Mouse (Mus musculus): ENCODE measurements around the gene Mau2. TPM values are rescaled to one million over a fixed set of nuclear protein-coding genes. Genes with fewer than 3 reads are reported as not detected.
"Not testable (repeated sequence)": the region's sequence is repeated elsewhere in the genome, so short reads cannot be mapped to it uniquely, and the experiment has no call there.

Gene Mau2
- polyA plus RNA-seq, 1 experiment from 2014 or later: 45.8 TPM

DNA sequence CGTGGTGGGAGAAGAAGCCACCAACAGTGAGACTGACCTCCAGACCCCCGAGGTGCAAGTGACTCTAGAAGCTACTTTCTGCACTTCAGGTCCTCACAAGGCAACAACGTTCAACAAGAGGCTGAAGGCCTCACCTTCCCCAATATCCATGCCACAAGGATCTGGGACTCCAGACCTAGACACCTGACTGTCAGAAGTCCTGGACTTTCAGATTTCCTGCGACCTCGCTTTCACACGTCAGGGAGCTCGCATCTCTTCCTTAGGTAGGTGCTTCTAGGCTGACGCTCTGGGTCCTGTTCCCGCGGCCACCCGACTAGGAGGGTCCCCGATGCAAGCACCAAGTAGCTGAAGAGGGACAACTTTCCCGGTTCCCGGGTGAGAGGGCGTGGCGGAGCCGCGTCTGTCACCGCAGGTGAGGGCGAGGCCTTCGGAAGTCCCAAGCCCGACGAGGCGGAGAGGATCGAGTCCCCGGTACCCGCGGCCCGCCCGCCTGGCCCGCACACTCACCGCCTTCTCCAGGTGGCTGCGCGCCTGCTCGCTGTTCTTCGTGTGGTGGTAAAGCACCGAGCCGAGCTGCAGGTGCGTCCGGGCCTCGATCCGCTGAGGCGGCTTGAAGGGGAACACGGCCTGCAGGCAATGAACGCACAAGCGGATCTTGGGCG lies 518 bp downstream of the Mau2 start:
- Histone ChIP-seq H3K9me3 (ENCODE audit: control insufficient read depth, low read length) (no peaks in the 10 kb centered on the region), H3K27me3 (replicated peaks; ENCODE audit: control insufficient read depth, insufficient read depth, low read length) (no peaks in the 10 kb centered on the region), H3K36me3 (ENCODE audit: control insufficient read depth, insufficient read depth, low read length) (no peaks in the 10 kb centered on the region), H3K4me3 (ENCODE audit: low read depth, low read length) (peak overlapping the region; percentile 100), H3K4me1 (ENCODE audit: control insufficient read depth, insufficient read depth, low read length) (peaks cover 19% of the 10 kb centered on the region), H3K9ac (ENCODE audit: low read depth, low read length) (peak overlapping the region; percentile 98), H3K27ac (replicated peaks; ENCODE audit: low read depth, low read length) (peak overlapping the region; percentile 88), H3K4me2 (ENCODE audit: low read depth, low read length) (peak overlapping the region; percentile 70)
- no peak for DNase-seq (ENCODE audit: low spot score)
- WGBS: 2% methylated on average over 41 of the region's 47 CpGs
- peak; percentile 44; the same call in 1 of the 2 replicates for ATAC-seq (ENCODE audit: low read depth)

DNA sequence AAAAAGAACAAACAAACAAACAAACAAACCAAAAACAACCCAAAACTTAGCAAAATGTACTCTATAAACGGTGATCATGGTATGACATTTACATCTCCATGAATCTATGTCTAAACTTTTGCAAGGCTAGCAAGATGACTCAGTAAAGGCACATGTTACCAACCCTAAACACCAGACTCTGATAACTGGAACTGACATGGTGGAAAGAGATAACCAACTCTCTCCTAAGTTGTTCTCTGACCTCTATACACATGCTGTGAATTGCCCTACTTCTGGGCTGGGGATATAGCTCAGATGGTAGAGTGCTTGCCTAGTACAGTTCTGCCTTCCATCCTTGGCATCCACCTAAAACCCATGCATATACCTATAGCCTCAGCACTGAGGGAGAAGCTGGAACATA lies 4.5 kb downstream of the Mau2 start:
- no peak for ATAC-seq (ENCODE audit: low read depth)
- no peak overlapping the region for H3K9ac ChIP-seq (ENCODE audit: low read depth, low read length)
- no peaks in the 10 kb centered on the region for H3K9me3 ChIP-seq (ENCODE audit: control insufficient read depth, low read length)
- H3K36me3 ChIP-seq (ENCODE audit: control insufficient read depth, insufficient read depth, low read length): peaks cover 12% of the 10 kb centered on the region; the same call in 1 of the 2 replicates
- no peak overlapping the region for H3K4me2 ChIP-seq (ENCODE audit: low read depth, low read length)
- no peaks in the 10 kb centered on the region for H3K27me3 ChIP-seq (replicated peaks; ENCODE audit: control insufficient read depth, insufficient read depth, low read length)
- H3K4me3 ChIP-seq (ENCODE audit: low read depth, low read length): no peak overlapping the region
- WGBS: 78% methylated on average over 1 of the region's 1 CpGs
- H3K27ac ChIP-seq (replicated peaks; ENCODE audit: low read depth, low read length): no peak overlapping the region
- DNase-seq (ENCODE audit: low spot score): no peak
- H3K4me1 ChIP-seq (ENCODE audit: control insufficient read depth, insufficient read depth, low read length): peaks cover 13% of the 10 kb centered on the region

DNA sequence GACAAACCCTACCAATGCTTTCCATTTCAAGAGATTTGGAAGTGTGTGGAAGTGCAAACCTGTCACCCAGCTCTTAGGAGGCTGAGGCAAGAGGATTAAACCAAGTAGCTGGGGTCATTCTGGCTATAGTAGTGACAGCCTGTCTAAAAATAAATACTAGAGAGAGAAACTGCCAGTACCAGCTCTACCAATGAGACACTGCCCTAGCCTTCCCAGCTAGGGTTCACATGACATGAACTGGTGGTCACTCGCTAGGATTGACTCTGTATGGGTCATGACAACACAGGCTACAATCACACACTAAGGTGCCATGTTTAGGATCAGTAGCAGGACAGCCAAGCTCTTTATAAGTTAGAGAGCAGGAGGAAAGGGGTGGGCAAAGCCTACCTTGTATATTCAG lies 12.3 kb downstream of the Mau2 start:
- Histone ChIP-seq H3K9me3 (ENCODE audit: control insufficient read depth, low read length) (no peaks in the 10 kb centered on the region), H3K4me2 (ENCODE audit: low read depth, low read length) (no peak overlapping the region), H3K9ac (ENCODE audit: low read depth, low read length) (no peak overlapping the region), H3K27ac (replicated peaks; ENCODE audit: low read depth, low read length) (no peak overlapping the region), H3K4me1 (ENCODE audit: control insufficient read depth, insufficient read depth, low read length) (no peaks in the 10 kb centered on the region), H3K27me3 (replicated peaks; ENCODE audit: control insufficient read depth, insufficient read depth, low read length) (no peaks in the 10 kb centered on the region), H3K36me3 (ENCODE audit: control insufficient read depth, insufficient read depth, low read length) (peaks cover 77% of the 10 kb centered on the region), H3K4me3 (ENCODE audit: low read depth, low read length) (no peak overlapping the region)
- WGBS: 88% methylated on average over 1 of the region's 1 CpGs
- DNase-seq (ENCODE audit: low spot score): no peak
- no peak for ATAC-seq (ENCODE audit: low read depth)

DNA sequence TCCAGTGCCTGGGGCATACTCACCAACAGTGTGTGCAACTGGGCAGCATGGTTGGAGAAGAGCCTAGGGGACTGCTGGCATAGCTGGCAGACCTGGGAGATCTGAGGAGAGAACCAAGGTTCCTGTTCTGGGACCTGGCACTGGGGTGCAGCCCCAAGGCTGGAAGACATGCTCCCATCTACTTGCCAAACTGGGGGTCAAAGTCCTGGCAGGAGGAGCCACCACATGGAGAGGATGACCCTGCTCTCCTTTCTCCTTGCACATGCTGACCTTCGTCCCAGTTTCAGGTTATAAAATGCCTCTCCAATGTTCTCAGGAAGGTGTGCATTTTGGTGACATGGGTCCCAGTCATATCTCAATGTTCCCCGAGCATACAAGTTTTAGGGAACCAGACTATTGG lies 16.4 kb downstream of the Mau2 start:
- Histone ChIP-seq H3K4me1 (ENCODE audit: control insufficient read depth, insufficient read depth, low read length) (no peaks in the 10 kb centered on the region), H3K4me2 (ENCODE audit: low read depth, low read length) (no peak overlapping the region), H3K4me3 (ENCODE audit: low read depth, low read length) (no peak overlapping the region), H3K27me3 (replicated peaks; ENCODE audit: control insufficient read depth, insufficient read depth, low read length) (no peaks in the 10 kb centered on the region), H3K9ac (ENCODE audit: low read depth, low read length) (no peak overlapping the region), H3K27ac (replicated peaks; ENCODE audit: low read depth, low read length) (no peak overlapping the region), H3K36me3 (ENCODE audit: control insufficient read depth, insufficient read depth, low read length) (peaks cover 100% of the 10 kb centered on the region), H3K9me3 (ENCODE audit: control insufficient read depth, low read length) (no peaks in the 10 kb centered on the region)
- no peak for ATAC-seq (ENCODE audit: low read depth)
- no peak for DNase-seq (ENCODE audit: low spot score)
- WGBS: 92% methylated on average over 2 of the region's 2 CpGs

DNA sequence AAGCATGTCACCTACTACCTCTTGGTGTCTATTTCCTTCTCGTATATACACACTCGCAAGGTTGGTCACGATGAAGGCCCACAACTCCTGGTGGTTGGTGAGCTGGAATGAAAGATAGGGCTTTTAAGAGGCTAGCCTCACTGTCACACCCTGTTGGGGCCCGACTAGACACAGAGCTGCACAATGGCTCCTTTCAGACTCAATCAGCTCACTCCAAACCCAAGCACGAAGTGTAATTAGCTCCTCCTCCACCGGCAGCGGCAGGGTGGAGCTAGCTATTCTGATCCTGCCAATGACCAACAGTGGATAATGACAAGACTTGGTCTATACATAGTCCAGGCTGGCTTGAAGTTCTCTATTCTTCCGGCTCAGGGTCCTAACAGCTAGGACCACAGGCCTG lies 18.9 kb downstream of the Mau2 start:
- no peak overlapping the region for H3K27ac ChIP-seq (replicated peaks; ENCODE audit: low read depth, low read length)
- H3K4me1 ChIP-seq (ENCODE audit: control insufficient read depth, insufficient read depth, low read length): no peaks in the 10 kb centered on the region
- H3K4me2 ChIP-seq (ENCODE audit: low read depth, low read length): no peak overlapping the region
- peaks cover 100% of the 10 kb centered on the region for H3K36me3 ChIP-seq (ENCODE audit: control insufficient read depth, insufficient read depth, low read length)
- H3K27me3 ChIP-seq (replicated peaks; ENCODE audit: control insufficient read depth, insufficient read depth, low read length): no peaks in the 10 kb centered on the region
- no peak overlapping the region for H3K4me3 ChIP-seq (ENCODE audit: low read depth, low read length)
- H3K9me3 ChIP-seq (ENCODE audit: control insufficient read depth, low read length): no peaks in the 10 kb centered on the region
- DNase-seq (ENCODE audit: low spot score) (no peak), ATAC-seq (ENCODE audit: low read depth) (no peak)
- WGBS: 66% methylated on average over 8 of the region's 8 CpGs
- H3K9ac ChIP-seq (ENCODE audit: low read depth, low read length): no peak overlapping the region

DNA sequence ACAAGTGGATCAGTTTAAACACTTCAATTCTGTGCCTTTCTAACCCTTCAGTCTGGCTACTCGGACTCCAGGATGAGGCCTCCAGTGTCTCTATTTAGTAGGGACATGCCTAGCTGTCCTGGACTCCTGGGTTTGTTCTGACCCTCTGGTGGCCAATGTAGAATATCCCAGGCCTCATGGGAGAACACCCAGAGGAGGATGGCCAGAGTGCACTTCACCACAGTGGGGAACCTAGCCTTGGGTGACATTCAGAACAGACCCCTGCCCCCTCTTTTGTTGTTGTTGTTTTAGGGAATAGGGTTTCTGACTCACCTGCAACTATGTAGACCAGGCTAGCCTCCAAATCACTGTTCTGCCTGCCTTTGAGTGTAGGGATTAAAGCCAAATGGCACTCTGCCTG lies 27.5 kb downstream of the Mau2 start:
- no peaks in the 10 kb centered on the region for H3K9me3 ChIP-seq (ENCODE audit: control insufficient read depth, low read length)
- H3K27me3 ChIP-seq (replicated peaks; ENCODE audit: control insufficient read depth, insufficient read depth, low read length): no peaks in the 10 kb centered on the region
- 67% methylated on average over 1 of the region's 1 CpGs for WGBS
- H3K27ac ChIP-seq (replicated peaks; ENCODE audit: low read depth, low read length): no peak overlapping the region
- no peak overlapping the region for H3K4me2 ChIP-seq (ENCODE audit: low read depth, low read length)
- DNase-seq (ENCODE audit: low spot score): no peak
- ATAC-seq (ENCODE audit: low read depth): peak; percentile 19; the same call in 1 of the 2 replicates
- H3K4me3 ChIP-seq (ENCODE audit: low read depth, low read length): no peak overlapping the region
- H3K9ac ChIP-seq (ENCODE audit: low read depth, low read length): no peak overlapping the region
- H3K4me1 ChIP-seq (ENCODE audit: control insufficient read depth, insufficient read depth, low read length): no peaks in the 10 kb centered on the region
- H3K36me3 ChIP-seq (ENCODE audit: control insufficient read depth, insufficient read depth, low read length): peaks cover 42% of the 10 kb centered on the region

DNA sequence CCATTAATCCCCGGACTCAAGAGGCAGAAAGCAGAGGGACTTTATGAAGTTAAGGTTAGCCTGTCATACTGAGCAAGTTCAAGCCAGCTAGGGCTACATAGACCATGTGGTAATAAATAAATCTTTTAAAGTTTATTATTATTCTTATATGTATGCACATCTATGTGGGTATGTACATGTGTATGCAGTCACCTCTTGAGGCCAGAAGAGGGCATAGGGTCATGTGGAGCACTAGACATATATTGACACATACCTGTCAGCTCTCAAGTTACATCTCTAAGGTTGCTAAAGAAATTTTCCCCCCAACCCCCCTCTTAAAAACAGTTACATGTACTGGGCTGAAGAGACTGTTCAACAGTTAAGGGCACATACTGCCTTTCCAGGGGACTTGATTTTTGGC lies 29.8 kb downstream of the Mau2 start:
- ATAC-seq (ENCODE audit: low read depth): 0 out of 2 replicates have a peak, but pooled peaks have one; percentile 30
- H3K36me3 ChIP-seq (ENCODE audit: control insufficient read depth, insufficient read depth, low read length): peaks cover 20% of the 10 kb centered on the region
- H3K9ac ChIP-seq (ENCODE audit: low read depth, low read length): no peak overlapping the region
- no peaks in the 10 kb centered on the region for H3K27me3 ChIP-seq (replicated peaks; ENCODE audit: control insufficient read depth, insufficient read depth, low read length)
- no peaks in the 10 kb centered on the region for H3K4me1 ChIP-seq (ENCODE audit: control insufficient read depth, insufficient read depth, low read length)
- H3K4me2 ChIP-seq (ENCODE audit: low read depth, low read length): no peak overlapping the region
- 89% methylated on average over 1 of the region's 1 CpGs for whole genome bisulfite sequencing
- DNase-seq (ENCODE audit: low spot score): no peak
- no peak overlapping the region for H3K27ac ChIP-seq (replicated peaks; ENCODE audit: low read depth, low read length)
- no peaks in the 10 kb centered on the region for H3K9me3 ChIP-seq (ENCODE audit: control insufficient read depth, low read length)
- no peak overlapping the region for H3K4me3 ChIP-seq (ENCODE audit: low read depth, low read length)

DNA sequence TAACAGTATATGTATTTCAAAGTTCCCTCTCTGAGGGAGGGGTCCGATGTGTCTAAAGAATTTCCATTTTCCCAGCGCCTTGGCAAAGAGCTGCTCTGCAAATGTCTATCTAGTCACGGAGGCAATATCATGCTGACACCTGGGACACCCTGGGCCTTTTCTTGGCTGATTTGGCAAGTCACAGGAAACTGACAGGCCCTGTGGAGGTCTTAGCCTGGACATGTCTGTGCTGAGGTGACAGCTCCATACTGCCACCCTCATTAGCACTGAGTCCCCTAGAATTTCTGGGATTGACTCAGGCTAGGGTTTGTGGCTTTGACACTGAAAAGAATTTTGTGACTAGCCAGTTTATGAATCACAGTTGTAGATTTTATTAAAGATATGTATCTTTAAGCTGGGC lies 30.2 kb downstream of the Mau2 start:
- H3K36me3 ChIP-seq (ENCODE audit: control insufficient read depth, insufficient read depth, low read length): peaks cover 16% of the 10 kb centered on the region
- H3K4me1 ChIP-seq (ENCODE audit: control insufficient read depth, insufficient read depth, low read length): no peaks in the 10 kb centered on the region
- H3K27ac ChIP-seq (replicated peaks; ENCODE audit: low read depth, low read length): no peak overlapping the region
- ATAC-seq (ENCODE audit: low read depth): no peak
- H3K4me2 ChIP-seq (ENCODE audit: low read depth, low read length): no peak overlapping the region
- no peak overlapping the region for H3K9ac ChIP-seq (ENCODE audit: low read depth, low read length)
- no peaks in the 10 kb centered on the region for H3K27me3 ChIP-seq (replicated peaks; ENCODE audit: control insufficient read depth, insufficient read depth, low read length)
- no peak overlapping the region for H3K4me3 ChIP-seq (ENCODE audit: low read depth, low read length)
- 81% methylated on average over 3 of the region's 3 CpGs for whole genome bisulfite sequencing
- no peak for DNase-seq (ENCODE audit: low spot score)
- H3K9me3 ChIP-seq (ENCODE audit: control insufficient read depth, low read length): no peaks in the 10 kb centered on the region

DNA sequence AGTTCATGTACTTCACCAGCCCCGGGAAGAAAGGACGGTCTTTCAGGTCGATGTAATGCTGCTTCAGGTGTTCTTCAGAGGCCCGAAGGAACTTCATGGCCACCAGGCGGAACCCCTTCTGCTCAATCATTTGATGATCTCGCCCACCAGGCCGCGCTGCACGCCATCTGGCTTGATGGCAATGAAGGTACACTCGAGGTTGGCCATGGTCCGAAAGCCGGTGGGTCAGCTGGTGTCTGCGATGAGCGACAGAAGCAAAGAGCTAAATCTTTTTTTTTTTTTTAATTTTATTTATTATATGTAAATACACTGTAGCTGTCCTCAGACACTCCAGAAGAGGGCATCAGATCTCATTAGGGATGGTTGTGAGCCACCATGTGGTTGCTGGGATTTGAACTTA lies 31.7 kb downstream of the Mau2 start:
- not testable (repeated sequence) for H3K36me3 ChIP-seq (ENCODE audit: control insufficient read depth, insufficient read depth, low read length); H3K27me3 ChIP-seq (replicated peaks; ENCODE audit: control insufficient read depth, insufficient read depth, low read length); H3K27ac ChIP-seq (replicated peaks; ENCODE audit: low read depth, low read length); ATAC-seq (ENCODE audit: low read depth); H3K4me3 ChIP-seq (ENCODE audit: low read depth, low read length); H3K4me2 ChIP-seq (ENCODE audit: low read depth, low read length); H3K4me1 ChIP-seq (ENCODE audit: control insufficient read depth, insufficient read depth, low read length); H3K9ac ChIP-seq (ENCODE audit: low read depth, low read length); DNase-seq (ENCODE audit: low spot score); H3K9me3 ChIP-seq (ENCODE audit: control insufficient read depth, low read length)
- 90% methylated on average over 14 of the region's 14 CpGs for WGBS

All from embryonic facial prominence, embryonic 14.5 days (tissue).